Mouse (Mus musculus) midbrain, embryonic 14.5 days (tissue): ENCODE data around the gene Olfr834. TPM values are rescaled to one million over a fixed set of nuclear protein-coding genes. Genes with fewer than 3 reads are reported as not detected.

Source experiments
- ATAC-seq: fragments of 200-750 bp; cut with Nextera tagmentation; 2 replicates; pipeline ENCODE4 v1.8.0; 2017; ENCODE audit warnings: moderate number of reproducible peaks, moderate library complexity; ENCODE audit not compliant: low FRiP score, low TSS enrichment
- DNase-seq: peaks from one replicate; pipeline ENCODE4 v3.0.0-alpha.2; 2015
- H3K27ac ChIP-seq: fragments of 300-500 bp; sonication (generic); replicated peaks from 2 replicates; pipeline ENCODE4 v1.5.1; 2014; ENCODE audit warnings: mild to moderate bottlenecking, low read depth, low read length, moderate library complexity
- H3K27me3 ChIP-seq: fragments of 300-500 bp; sonication (generic); 2 replicates; pipeline ENCODE4 v1.6.1; 2014; ENCODE audit warnings: low read length, control low read depth, mixed read lengths; ENCODE audit not compliant: control insufficient read depth, insufficient read depth
- H3K36me3 ChIP-seq: fragments of 300-500 bp; sonication (generic); 2 replicates; pipeline ENCODE4 v1.6.1; 2014; ENCODE audit warnings: low read length, control low read depth; ENCODE audit not compliant: control insufficient read depth, insufficient read depth
- H3K4me1 ChIP-seq: fragments of 300-500 bp; sonication (generic); 2 replicates; pipeline ENCODE4 v1.6.1; 2014; ENCODE audit warnings: mild to moderate bottlenecking, antibody characterized with exemption, low read length, control low read depth; ENCODE audit not compliant: control insufficient read depth, insufficient read depth
- H3K4me2 ChIP-seq: fragments of 300-500 bp; sonication (generic); 2 replicates; pipeline ENCODE4 v1.6.1; 2014; ENCODE audit warnings: mild to moderate bottlenecking, low read length, moderate library complexity
- H3K4me3 ChIP-seq: fragments of 300-500 bp; sonication (generic); replicated peaks from 2 replicates; pipeline ENCODE4 v1.5.1; 2014; ENCODE audit warnings: low read depth, low read length
- H3K9ac ChIP-seq: fragments of 300-500 bp; sonication (generic); replicated peaks from 2 replicates; pipeline ENCODE4 v1.6.1; 2014; ENCODE audit warnings: mild to moderate bottlenecking, low read length, moderate library complexity
- H3K9me3 ChIP-seq: fragments of 300-500 bp; sonication (generic); 2 replicates; pipeline ENCODE4 v1.6.1; 2016; ENCODE audit warnings: low read length, control low read depth, mixed read lengths; ENCODE audit not compliant: control insufficient read depth
- WGBS: fragments of 180-500 bp; shearing (Covaris S2); extraction: QIAGEN DNeasy Blood & Tissue Kit; methylation state at CpG from one replicate; pipeline ENCODE4 v1.1.7; 2014; 5-methylcytosine and 5-hydroxymethylcytosine counted together
- polyA plus RNA-seq: library from polyadenylated mRNA; unstranded; fragments of >200 nt; fragmentation: Nextera tagmentation; extraction: Ambion mirVana; gene quantifications from 2 replicates; pipeline ENCODE4 v1.2.1, GENCODE M21; 2014

Gene Olfr834
- polyA plus RNA-seq, result not detected in 2 replicates

- Histone ChIP-seq H3K4me3 (no peak within 1 kb of the TSS), H3K27ac (no peak within 1 kb of the TSS), H3K4me2 (no peak within 1 kb of the TSS), H3K4me1 (no peaks in the 10 kb centered on the region), H3K27me3 (no peaks in the 10 kb centered on the region), H3K9me3 (peaks cover 6% of the 10 kb centered on the region; the same call in 1 of the 2 replicates), H3K9ac (no peak within 1 kb of the TSS), H3K36me3 (no peaks in the 10 kb centered on the region)
- DNase-seq, result no peak
- 81% methylated on average over 3 of the region's 3 CpGs for WGBS
- no peak for ATAC-seq
Measured at GRCm38 (mm10) chr9:18987690-18988089, at the start of gene Olfr834. Gene Olfr834, plus strand, starts transcription at chr9:18987990.

GRCm38 (mm10) chr9:18962021-18962420 lies 25.8 kb upstream of the Olfr834 start:
- no peak for DNase-seq
- no peaks in the 10 kb centered on the region for H3K27me3 ChIP-seq
- no peak overlapping the region for H3K27ac ChIP-seq
- H3K4me1 ChIP-seq, result no peaks in the 10 kb centered on the region
- ATAC-seq, result no peak
- 0 out of 2 replicates have a peak, but pooled peaks cover 4% of the 10 kb centered on the region for H3K9me3 ChIP-seq
- H3K4me3 ChIP-seq, result no peak overlapping the region
- no peaks in the 10 kb centered on the region for H3K36me3 ChIP-seq
- no peak overlapping the region for H3K4me2 ChIP-seq
- H3K9ac ChIP-seq, result no peak overlapping the region

- H3K36me3 ChIP-seq, result no peaks in the 10 kb centered on the region
- 59% methylated on average over 1 of the region's 1 CpGs for WGBS
- H3K27ac ChIP-seq, result no peak within 1 kb of the TSS
- H3K4me2 ChIP-seq, result no peak within 1 kb of the TSS
- ATAC-seq (no peak), DNase-seq (no peak)
- H3K27me3 ChIP-seq, result no peaks in the 10 kb centered on the region
- no peak within 1 kb of the TSS for H3K9ac ChIP-seq
- H3K4me3 ChIP-seq, result no peak within 1 kb of the TSS
- 0 out of 2 replicates have a peak, but pooled peaks cover 7% of the 10 kb centered on the region for H3K9me3 ChIP-seq
- H3K4me1 ChIP-seq, result no peaks in the 10 kb centered on the region
Measured at GRCm38 (mm10) chr9:19032435-19032834, 44.6 kb downstream of the Olfr834 start, which contains the start of gene Olfr835. Gene Olfr835, plus strand, starts transcription at chr9:19032735.

Other genes with a start within 250 kb of the Olfr834 start
- not detected in 2 replicates for gene Olfr24, start 224.0 kb upstream of the Olfr834 start, polyA plus RNA-seq
- gene Olfr828, start 168.5 kb upstream of the Olfr834 start, polyA plus RNA-seq, result not detected in 2 replicates
- gene Olfr829, start 133.1 kb upstream of the Olfr834 start, polyA plus RNA-seq, result not detected in 2 replicates
- not detected in 2 replicates for gene Olfr830, start 113.3 kb upstream of the Olfr834 start, polyA plus RNA-seq
- not detected in 2 replicates for gene Olfr832, start 50.9 kb upstream of the Olfr834 start, polyA plus RNA-seq
- not detected in 2 replicates for gene Olfr835, start 44.7 kb downstream of the Olfr834 start, polyA plus RNA-seq
- gene Olfr836, start 132.4 kb downstream of the Olfr834 start, polyA plus RNA-seq, result not detected in 2 replicates
- gene Olfr837, start 148.3 kb downstream of the Olfr834 start, polyA plus RNA-seq, result not detected in 2 replicates
- gene Olfr839-ps1, start 189.3 kb downstream of the Olfr834 start, polyA plus RNA-seq, result not detected in 2 replicates